Mouse (Mus musculus) NIH3T3 (cell line): ENCODE data around the gene Pcnx.
A peak's percentile ranks its signal among the peaks of the same experiment; 100 is the strongest.
"Not testable (repeated sequence)": the region's sequence is repeated elsewhere in the genome, so short reads cannot be mapped to it uniquely, and the experiment has no call there.

ENCODE experiments used
- DNase-seq: peaks from one replicate; pipeline ENCODE4 v3.0.0-alpha.2; 2012; ENCODE audit warnings: low read depth

Pcnx gene

GRCm38 (mm10) chr12:81958351-81958750 lies 98.5 kb downstream of the Pcnx start:
- no peak for DNase-seq

- peak; percentile 49 for DNase-seq
These were observed 105.6 kb downstream of the Pcnx start for GRCm38 (mm10) chr12:81965416-81965815.

GRCm38 (mm10) chr12:81971042-81971883 lies 111.4 kb downstream of the Pcnx start:
- DNase-seq, result peak; percentile 59

- DNase-seq, result peak; percentile 76
These were observed 112.1 kb downstream of the Pcnx start for GRCm38 (mm10) chr12:81971884-81972362.

- DNase-seq, result peak; percentile 67
These were observed 115.0 kb downstream of the Pcnx start for GRCm38 (mm10) chr12:81974806-81975205.

- DNase-seq, result peak; percentile 30
These were observed 117.5 kb downstream of the Pcnx start for GRCm38 (mm10) chr12:81977346-81977745.

GRCm38 (mm10) chr12:81979312-81979711 lies 119.5 kb downstream of the Pcnx start:
- no peak for DNase-seq

GRCm38 (mm10) chr12:81992106-81992505 lies 132.3 kb downstream of the Pcnx start:
- no peak for DNase-seq

- DNase-seq, result no peak
These were observed 133.2 kb downstream of the Pcnx start for GRCm38 (mm10) chr12:81992996-81993395.

GRCm38 (mm10) chr12:81994911-81995667 lies 135.3 kb downstream of the Pcnx start:
- no peak for DNase-seq

- DNase-seq, result no peak
These were observed 137.0 kb downstream of the Pcnx start for GRCm38 (mm10) chr12:81996679-81997362.

- no peak for DNase-seq
These were observed 137.7 kb downstream of the Pcnx start for GRCm38 (mm10) chr12:81997497-81997896.

- not testable (repeated sequence) for DNase-seq
These were observed 142.9 kb downstream of the Pcnx start for GRCm38 (mm10) chr12:82002697-82003096.

- not testable (repeated sequence) for DNase-seq
These were observed 166.2 kb downstream of the Pcnx start for GRCm38 (mm10) chr12:82025901-82026633.

- not testable (repeated sequence) for DNase-seq
These were observed 173.7 kb downstream of the Pcnx start for GRCm38 (mm10) chr12:82033524-82033923.

- not testable (repeated sequence) for DNase-seq
These were observed 174.2 kb downstream of the Pcnx start for GRCm38 (mm10) chr12:82033973-82034372.

- not testable (repeated sequence) for DNase-seq
These were observed 184.3 kb downstream of the Pcnx start for GRCm38 (mm10) chr12:82044078-82044477.
